ENCODE assay signal across 25 mouse cellular contexts in the genomic region with DNA sequence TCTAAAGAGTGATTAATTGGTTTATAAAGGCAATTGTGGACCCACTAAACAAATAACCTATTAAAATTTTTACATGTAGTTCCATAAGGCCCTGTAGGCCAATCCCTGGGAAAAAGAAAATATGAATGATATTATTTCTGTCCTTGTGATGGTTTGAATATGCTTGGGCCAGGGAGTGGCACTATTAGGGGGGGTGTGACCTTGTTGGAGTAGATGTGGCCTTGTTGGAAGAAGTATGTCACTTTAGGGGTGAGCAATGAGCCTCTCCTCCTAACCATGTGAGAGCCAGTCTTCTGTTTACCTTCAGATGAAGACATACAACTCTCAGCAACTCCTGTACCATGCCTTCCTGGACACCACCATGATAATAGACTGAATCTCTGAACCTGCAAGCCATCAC.
"Had no signal": no experiment of that assay in that cellular context is flagged by ENCODE, and none has a peak within 500 bp of the region (broad histone marks: within the 10 kb centered on the region; RNA-seq: fewer than 3 reads in every experiment).

No protein-coding gene starts in this region.

- H3K4me3 ChIP-seq: layer of hippocampus, adult 2 months; limb, embryonic 10.5 days; limb, embryonic 13.5 days; liver, embryonic 12.5 days; liver, embryonic 15.5 days; lung, embryonic 15.5 days; megakaryocyte, embryonic 14.5 days; midbrain, embryonic 10.5 days; neural tube, embryonic 12.5 days; neural tube, embryonic 15.5 days had no signal

- H3K4me2 ChIP-seq: limb, embryonic 13.5 days; liver, embryonic 12.5 days; liver, embryonic 15.5 days; lung, embryonic 15.5 days; neural tube, embryonic 12.5 days; neural tube, embryonic 15.5 days had no signal

- H3K4me1 ChIP-seq: limb, embryonic 13.5 days; liver, embryonic 15.5 days had no signal

- H3K9me3 ChIP-seq: limb, embryonic 10.5 days; limb, embryonic 13.5 days; liver, embryonic 12.5 days; liver, embryonic 15.5 days; lung, embryonic 15.5 days; megakaryocyte, embryonic 14.5 days; midbrain, embryonic 10.5 days; neural tube, embryonic 12.5 days; neural tube, embryonic 15.5 days had no signal

- H3K27ac ChIP-seq: kidney, postnatal 0 days; layer of hippocampus, adult 2 months; limb, embryonic 10.5 days; limb, embryonic 13.5 days; liver, embryonic 12.5 days; liver, embryonic 15.5 days; lung, embryonic 15.5 days; midbrain, embryonic 10.5 days; neural tube, embryonic 12.5 days; neural tube, embryonic 15.5 days; stomach, postnatal 0 days had no signal

- ATAC-seq: liver, embryonic 12.5 days had no signal

- H3K27me3 ChIP-seq: limb, embryonic 13.5 days; liver, embryonic 12.5 days; liver, embryonic 15.5 days; lung, embryonic 15.5 days; megakaryocyte, embryonic 14.5 days; neural tube, embryonic 12.5 days; neural tube, embryonic 15.5 days had no signal

- H3K36me3 ChIP-seq: limb, embryonic 10.5 days; limb, embryonic 13.5 days; liver, embryonic 12.5 days; liver, embryonic 15.5 days; lung, embryonic 15.5 days; midbrain, embryonic 10.5 days; neural tube, embryonic 12.5 days; neural tube, embryonic 15.5 days had no signal

- H3K9ac ChIP-seq: limb, embryonic 13.5 days; liver, embryonic 12.5 days; liver, embryonic 15.5 days; lung, embryonic 15.5 days; neural tube, embryonic 12.5 days; neural tube, embryonic 15.5 days had no signal

- DNase-seq: kidney, postnatal 25 days; layer of hippocampus, adult 9-11 months; liver; lung, adult 18-20 months; lung, postnatal 10 days; lung, postnatal 36 days; midbrain, embryonic 14.5 days; right cerebral cortex, adult 18-20 months; right cerebral cortex, postnatal 14 days; right cerebral cortex, postnatal 4 days; thymus, adult 2 months; thymus, postnatal 14 days; thymus, postnatal 4 days had no signal
